Mouse (Mus musculus) testis, postnatal 10 days (tissue): Measurements from ENCODE around the gene Robo4.
A peak's percentile ranks its signal among the peaks of the same experiment; 100 is the strongest.

Experiments
- DNase-seq: peaks from one replicate; pipeline ENCODE4 v3.0.0; 2021; ENCODE audit warnings: low spot score

Gene Robo4

GRCm38 (mm10) chr9:37402501-37402900 is 804 bp downstream of the Robo4 start:
- no peak for DNase-seq

- no peak for DNase-seq
Observed at GRCm38 (mm10) chr9:37403011-37403410, 1.3 kb downstream of the Robo4 start.

DNA sequence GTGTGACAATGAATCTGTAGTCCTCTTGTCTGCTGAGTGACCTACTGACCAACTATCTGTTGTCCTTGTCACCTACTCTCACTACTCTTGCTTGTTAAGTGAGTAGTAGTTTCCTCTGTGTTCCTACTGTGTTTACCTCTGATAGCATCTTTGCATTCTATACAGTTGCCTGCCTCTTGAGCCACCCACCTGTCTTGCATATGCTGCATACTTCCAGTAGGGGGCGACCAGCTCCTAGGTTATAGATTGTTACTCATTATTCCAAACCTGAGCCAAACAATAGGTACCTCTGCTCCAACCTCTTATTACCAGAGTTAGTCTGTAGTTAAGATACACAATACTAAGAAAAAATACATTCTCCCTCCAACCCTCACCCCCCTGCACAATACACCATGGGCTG is 4.7 kb downstream of the Robo4 start:
- no peak for DNase-seq

- no peak for DNase-seq
Observed at GRCm38 (mm10) chr9:37407850-37408502, 6.3 kb downstream of the Robo4 start.

DNA sequence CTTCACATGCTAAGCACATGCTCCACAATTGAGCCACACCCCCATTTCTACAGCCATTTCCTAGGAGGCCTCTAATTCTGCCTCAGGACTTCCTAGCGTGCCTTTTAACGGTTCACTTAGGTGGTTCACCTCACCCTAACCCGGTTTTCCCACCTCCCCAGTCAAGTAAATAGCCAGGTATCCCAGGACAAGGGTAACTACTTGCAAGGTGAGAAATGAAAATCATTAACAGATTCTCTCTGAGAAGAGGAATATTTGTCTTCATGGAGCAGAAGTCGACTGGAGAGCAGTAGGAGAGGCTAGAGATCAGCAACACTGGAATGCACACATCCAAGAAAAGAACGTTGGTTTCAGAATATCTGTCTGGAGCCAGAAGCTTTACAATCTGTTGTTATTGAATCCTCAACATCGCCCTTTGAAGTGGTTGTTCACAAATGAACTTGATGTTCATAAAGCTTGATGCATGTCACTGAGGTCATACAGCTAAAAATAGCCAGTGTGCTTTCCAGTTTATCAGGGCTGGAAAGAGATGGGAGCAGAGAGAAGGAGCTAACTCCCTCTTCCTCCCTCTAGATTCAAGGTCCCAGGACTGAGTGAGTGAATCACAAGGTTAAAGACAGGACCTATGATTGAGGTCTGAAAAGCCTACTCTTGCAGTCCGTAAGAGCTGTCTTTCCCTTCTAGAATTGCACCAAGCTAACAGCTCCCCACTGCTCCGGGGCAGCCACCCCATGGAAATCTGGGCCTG is 8.2 kb downstream of the Robo4 start:
- DNase-seq = no peak

DNA sequence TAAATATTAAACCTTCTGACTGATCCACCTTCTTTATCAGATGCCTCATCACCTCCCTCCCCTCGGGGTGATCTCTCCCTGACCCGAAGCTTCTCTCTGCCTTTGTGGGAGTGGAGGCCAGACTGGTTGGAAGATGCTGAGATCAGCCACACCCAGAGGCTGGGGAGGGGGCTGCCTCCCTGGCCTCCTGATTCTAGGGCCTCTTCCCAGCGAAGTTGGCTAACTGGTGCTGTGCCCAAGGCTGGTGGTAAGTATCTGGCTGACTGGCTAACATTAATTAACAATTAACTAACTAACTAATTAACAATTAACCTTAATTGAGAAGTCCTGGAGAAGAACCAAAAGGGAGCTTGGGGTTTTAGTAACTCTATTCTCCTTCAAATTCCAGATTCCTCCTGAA is 11.3 kb downstream of the Robo4 start:
- no peak for DNase-seq

GRCm38 (mm10) chr9:37414666-37415065 is 13.0 kb downstream of the Robo4 start:
- no peak for DNase-seq

DNA sequence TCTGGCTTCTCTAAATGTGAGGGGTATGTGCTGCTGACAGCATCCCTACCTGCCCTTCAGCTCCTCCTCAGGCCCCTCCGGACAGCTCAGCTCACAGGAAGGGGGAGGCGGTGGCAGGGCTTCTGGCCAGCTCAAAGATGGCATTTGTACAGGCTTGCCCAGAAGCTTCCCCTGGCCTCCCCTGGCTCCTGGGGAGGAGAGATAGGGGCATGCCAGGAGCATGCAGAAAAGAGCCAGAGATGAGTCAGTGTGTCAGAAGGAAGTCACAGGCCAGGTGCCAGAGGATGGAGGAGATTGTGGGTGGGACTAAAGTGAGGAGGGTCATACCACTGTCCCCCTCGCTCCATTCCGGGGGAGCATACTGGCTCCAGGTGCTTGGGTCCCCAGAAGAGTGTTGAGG is 17.1 kb downstream of the Robo4 start:
- no peak for DNase-seq

DNA sequence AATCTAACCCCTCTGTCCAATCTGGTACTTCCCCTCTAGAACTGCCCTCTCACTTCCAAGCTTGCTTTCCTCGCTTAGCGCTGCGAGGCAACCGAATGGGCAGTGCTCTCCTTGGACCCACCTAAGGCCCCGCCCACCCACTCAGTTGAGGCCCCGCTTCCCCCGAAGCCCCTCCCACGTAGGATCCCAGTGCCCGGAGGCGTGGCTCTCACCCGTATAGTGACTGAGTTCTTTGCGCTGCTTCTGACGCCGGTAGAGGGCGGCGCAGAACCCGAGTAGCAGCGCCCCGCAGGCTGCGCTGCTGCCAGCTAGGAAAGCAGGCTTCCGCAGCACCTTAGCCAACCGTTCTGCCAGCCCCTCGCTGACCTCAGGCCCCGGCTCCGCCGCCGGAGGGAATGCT is 19.0 kb downstream of the Robo4 start:
- DNase-seq = peak; percentile 91

GRCm38 (mm10) chr9:37421239-37421638 is 19.5 kb downstream of the Robo4 start:
- DNase-seq = peak; percentile 66

DNA sequence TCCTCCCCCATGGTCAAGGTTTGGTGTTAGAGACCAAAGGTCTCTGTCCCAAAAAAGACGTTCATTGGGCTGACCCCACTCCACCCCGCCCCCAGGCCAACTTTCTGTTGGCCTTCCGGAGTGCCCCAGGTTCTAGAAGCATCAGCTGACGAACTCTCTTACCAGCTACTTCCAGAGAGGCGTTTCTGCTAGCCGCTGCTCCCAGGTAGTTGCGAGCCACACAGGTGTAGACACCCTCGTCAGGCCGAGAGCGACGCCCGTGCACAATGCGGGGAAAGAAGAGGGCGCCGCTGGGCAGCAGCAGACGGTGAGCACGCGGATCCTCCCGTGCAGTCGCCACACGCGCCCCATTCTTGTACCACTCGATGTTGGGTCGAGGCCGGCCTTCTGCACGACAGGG is 27.6 kb downstream of the Robo4 start:
- DNase-seq = peak; percentile 42

DNA sequence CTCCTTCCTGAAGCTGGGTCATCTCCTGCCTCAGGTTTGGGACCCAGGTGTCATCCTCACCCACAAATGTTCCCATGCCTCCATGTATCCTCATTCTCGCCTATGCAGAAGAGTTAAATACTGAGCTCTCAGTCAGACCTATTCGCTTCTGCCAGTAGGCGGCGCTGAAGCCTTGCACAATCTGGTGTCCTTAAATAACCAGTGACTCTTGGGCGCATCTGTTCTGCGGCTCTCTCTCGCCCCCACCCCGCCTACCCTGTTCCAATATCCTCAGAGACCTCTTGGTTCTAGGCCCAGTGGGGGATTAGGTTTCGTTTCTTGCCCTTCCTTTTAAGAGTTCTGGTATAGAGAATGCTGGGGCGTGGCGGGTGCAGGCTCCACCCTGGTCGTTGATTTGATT is 28.9 kb downstream of the Robo4 start:
- DNase-seq = peak; percentile 94

DNA sequence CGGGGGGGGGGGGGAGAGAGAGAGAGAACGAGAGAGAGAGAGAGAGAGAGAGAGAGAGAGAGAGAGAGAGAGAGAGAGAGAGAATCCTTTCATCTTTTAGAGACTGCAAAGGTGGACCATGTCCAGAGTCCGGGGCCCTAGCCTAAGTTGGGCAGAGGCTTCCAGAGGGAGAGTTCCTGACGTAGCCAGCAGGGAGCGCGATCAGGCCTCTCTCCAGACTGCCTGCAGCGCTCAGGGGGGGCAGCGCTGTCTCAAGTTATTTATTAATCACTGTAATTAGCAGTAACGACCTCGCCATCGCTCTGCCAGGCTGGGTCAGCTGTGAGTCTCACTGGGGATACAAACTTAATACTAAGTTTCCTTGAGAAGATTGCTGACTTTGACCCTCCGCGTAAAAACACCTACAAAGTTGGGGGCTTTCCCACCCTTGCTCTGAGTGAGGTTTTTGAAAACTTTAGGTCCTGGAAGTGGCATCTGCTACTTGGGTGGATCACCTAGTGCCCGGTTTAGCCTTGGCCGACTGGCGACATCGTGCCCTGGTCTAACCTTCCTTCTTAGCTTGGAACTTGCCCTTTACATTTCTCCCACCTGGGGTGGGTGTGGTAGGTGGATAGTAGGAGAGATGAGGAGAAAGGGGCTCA is 30.4 kb downstream of the Robo4 start:
- DNase-seq = peak; percentile 82

DNA sequence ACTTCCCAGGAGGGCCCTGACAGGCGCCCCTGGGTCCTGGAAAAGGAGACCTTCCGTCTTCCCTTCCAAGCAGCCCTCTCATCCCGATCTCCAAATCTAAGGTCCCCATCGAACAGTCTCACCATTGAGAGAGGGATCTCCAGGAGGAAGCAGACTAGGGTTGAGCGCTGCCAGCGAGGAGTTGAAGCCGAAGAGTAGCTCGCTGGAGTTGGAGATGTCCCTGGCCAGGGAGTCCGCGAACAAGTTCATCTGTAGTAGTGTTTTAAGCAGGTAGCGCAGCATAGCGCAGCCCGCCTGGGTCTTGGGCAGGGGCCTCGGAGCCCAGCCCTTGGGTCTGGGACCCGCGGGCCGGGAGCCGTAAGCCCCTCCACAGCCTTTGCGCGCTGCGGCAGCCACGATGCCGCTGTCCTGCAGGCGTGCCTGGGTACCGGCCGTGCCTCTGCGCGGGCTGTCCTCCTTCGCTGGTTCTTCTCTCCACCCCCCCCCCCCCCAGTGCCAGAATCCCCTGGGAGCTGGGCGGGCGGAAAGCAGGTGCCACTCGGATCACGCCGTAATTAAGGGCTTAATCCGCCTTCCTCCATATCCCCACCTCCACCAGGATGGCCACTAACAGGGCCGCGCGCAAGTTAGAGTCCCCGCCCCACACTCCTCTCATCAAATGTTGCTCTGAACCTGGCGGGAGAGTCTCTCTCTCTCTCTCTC is 31.2 kb downstream of the Robo4 start, which contains the start of gene Robo3:
TSS of gene Robo3 (minus strand) at position 527 of the 702 bp plus-strand sequence.
- DNase-seq = peak; percentile 44

GRCm38 (mm10) chr9:37433823-37434560 is 32.3 kb downstream of the Robo4 start:
- no peak for DNase-seq

GRCm38 (mm10) chr9:37434932-37435331 is 33.2 kb downstream of the Robo4 start:
- no peak for DNase-seq

DNA sequence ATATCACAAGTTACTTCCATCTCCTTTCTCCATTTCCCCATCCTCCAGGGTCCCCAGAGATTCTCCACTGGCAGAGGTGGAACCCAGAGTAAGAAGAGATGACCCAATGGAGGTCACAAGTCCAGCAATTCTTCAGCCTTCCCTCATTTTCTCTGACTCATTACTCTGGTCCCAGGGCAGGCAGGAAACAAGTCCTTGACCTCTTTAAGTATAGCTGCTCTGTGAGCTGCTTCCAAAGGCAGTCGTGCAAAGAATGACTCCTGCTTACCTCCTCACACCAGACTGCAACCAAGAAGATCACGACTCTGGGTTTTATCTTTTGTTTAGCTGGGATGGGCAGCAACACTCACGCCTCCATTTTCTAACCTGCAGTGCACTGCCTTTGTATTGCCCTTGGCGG is 33.9 kb downstream of the Robo4 start:
- DNase-seq = no peak

GRCm38 (mm10) chr9:37437772-37438735 is 36.4 kb downstream of the Robo4 start:
- DNase-seq = no peak

- peak; percentile 20 for DNase-seq
Observed at GRCm38 (mm10) chr9:37452401-37452800, 50.7 kb downstream of the Robo4 start.

DNA sequence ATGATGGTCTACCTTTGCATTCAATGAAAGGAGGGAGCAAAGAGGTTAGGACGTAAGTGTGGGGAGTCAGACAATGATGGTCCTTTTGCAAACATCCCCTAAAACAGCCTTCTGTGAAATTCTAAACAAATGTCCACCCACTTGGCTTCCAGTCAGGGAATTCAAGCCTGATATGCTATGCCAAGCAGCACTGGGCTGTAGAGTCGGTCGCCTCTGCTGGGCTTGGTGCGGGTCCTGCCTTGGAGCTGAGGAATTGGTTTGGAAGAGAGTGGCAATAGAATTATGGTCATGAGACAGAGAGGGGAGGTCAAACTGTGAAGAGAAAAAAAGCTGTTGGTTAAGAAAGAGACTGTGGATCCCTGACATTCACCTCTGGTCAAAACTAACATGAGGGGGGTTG is 51.6 kb downstream of the Robo4 start:
- DNase-seq = no peak
